Mouse (Mus musculus) NIH3T3 (cell line): ENCODE measurements around the gene Fcgr2b.
"Not testable (repeated sequence)": the region's sequence is repeated elsewhere in the genome, so short reads cannot be mapped to it uniquely, and the experiment has no call there.

Experiments
- DNase-seq: peaks from one replicate; pipeline ENCODE4 v3.0.0-alpha.2; 2012; ENCODE audit warnings: low read depth

Gene Fcgr2b

GRCm38 (mm10) chr1:170976447-170976846 lies at the start of gene Fcgr2b:
TSS of gene Fcgr2b (minus strand) at chr1:170976547.
- no peak for DNase-seq

DNA sequence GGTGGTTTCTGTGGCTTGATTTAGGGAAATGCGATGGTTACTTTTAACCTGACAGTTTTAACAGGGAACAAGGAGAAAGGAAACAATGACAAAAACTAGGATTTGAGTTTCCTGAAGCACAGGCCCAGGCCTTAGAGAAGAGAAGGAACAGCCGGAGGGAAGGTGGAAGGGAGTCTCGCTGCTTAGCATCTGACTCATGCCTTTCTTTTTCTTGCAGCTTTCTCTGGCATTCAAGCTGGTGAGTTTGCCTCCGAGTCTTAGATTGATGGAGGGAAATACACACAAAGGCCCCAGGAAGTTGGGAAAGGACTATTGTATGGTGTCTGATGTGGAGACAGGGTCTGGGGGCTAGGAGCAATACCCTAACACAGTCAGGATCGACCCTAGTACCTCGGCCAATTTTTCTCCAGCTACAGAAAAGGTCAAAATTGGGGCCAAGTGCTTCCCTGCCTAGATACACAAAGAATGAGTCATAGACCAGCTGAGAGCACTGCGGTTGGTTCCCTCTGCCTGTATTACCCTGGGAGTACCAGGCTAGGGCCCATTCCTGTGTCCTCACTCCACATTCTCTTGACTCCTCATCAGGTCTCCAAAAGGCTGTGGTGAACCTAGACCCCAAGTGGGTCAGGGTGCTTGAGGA lies 43.1 kb upstream of the Fcgr2b start:
- peak; percentile 82 for DNase-seq

DNA sequence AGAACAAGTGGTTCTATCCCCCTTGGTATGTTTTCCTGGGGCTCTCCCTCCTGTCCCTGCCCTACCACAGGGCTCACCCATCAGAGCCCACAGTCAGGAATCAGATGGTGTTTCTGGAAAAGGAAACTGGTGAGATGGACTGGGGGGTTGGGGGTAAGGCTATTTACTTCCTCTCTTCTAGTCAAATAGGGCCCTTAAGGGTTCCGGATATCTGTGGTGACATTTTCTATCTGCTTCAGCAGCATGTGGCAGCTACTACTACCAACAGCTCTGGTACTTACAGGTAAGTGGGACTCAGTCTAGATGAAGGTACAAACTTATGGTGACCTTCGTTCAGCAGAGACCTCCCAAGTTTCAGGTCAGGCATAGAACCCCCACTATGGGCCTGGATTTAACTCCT lies 42.4 kb upstream of the Fcgr2b start, which contains the start of gene Fcgr4:
TSS of gene Fcgr4 (plus strand) at position 184 of the 400 bp plus-strand sequence.
- no peak for DNase-seq

DNA sequence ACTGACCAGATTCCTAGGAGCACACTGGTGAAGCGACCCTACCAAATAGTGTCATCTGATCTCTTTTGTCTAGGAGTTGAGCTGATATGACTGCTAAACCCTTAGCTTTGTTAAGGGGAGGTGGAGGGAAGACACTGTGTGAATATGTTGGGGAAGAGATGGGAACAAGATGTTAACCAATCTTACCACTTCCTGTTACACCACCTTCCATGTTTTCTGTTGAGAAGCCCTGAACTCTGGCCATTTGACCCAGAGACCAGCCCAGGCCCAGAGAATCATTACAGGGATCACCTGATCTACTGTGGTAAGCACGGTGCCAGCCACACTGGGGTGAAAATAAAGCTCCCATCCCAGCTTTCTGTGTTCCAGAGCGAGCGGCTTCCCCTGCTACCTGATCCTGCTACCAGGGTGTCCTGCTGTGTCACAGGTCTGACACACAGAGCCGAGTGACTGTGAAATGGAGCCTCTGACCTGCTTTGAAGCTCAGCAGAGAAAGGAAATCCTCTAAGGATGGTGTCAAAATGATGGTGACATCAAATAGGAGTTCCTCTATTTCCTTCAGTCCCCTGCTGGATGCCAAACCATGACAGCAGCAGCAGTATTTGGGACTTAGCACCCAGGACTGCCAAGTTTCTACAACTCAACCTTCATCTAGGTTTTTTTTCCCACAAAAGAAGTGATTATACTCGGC lies 41.3 kb upstream of the Fcgr2b start:
- no peak for DNase-seq

DNA sequence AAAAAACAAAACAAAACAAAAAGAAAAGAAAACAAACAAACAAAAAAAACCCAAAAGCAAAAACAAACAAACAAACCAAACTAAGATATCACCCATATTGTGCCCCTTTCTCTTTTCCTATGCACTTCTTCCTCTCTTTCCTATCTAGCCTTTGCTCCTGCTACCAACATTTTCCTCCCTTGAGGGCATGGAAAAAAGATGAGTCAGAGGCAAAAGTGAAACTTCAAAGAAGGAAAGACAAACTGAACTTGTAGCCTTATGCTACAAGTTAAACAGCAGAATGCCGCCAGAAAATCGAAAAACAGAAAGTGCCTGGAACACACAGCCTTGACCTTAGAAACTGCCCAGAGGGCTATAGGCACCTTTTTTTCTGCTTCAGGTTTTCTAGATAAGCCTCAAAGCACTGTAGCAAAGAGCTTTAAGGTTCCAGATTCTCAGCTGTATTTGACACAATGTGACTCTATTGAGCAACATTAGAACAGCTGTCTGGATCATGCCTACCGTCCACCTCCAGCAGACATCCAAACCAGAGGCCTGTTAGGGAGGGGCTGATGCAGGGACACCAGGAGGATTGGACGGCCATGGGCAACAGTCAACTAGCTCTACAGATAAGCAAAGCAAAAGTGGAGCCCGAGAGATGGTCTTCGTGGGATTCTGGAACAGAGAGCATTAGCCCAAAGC lies 40.5 kb upstream of the Fcgr2b start:
- DNase-seq, result peak; percentile 60

- no peak for DNase-seq
Measured at GRCm38 (mm10) chr1:171011733-171012132, 35.4 kb upstream of the Fcgr2b start.

DNA sequence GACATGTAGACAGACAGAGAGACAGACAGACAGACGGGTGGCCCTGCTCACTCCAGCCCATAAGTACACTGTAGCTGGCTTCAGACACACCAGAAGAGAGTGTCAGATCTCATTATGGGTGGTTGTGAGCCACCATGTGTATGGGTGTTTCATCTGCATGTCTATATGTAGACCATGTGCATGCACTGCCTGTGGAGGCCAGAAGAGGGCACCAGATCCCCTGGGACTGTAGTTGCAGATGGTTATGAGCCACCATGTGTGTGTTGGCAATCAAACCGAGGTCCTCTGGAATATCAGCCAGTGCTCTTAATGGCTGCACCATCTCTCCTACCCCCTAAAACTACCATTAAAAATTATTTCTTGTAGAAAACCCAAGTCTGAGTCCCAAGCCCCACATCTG lies 30.6 kb upstream of the Fcgr2b start:
- peak; percentile 51 for DNase-seq

DNA sequence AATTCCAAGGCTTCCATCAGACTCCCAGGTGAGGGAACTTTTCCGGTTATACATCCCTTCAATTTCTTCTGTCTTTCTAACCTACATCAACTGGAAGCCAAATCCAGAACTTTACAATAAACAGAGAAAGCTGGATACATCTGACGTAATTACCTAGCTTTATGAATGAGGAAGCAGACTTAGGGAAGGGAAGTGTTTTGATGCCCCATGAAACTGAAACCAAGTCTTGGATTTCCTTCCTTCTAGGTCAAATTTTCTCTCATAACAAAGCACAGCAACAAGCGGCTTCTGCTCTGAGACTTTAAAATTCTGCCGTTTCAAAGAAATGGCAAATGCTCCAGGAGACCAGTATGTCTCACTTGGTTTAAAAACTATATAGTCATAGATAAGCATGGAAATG lies 30.0 kb upstream of the Fcgr2b start:
- DNase-seq, result no peak

DNA sequence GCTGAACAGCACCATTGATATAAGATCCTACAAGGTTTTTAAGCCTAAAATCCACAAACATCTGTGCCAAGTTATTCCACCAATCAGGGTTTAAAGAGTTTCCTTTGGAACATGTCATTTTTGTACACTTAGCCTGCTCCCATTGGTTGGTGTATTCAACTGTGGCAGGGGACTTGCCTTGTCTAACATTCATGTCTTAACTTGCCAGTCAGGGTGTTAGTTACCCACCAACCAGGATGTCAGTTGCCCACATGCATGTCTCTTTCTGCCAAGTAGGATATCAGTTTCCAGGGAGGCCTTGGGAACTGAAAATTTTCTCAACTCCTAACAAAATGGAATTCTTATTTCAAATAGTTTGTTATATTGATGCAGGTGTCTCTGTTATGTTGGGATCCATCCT lies 29.2 kb upstream of the Fcgr2b start:
- no peak for DNase-seq

GRCm38 (mm10) chr1:171005081-171005480 lies 28.7 kb upstream of the Fcgr2b start:
- DNase-seq, result no peak

DNA sequence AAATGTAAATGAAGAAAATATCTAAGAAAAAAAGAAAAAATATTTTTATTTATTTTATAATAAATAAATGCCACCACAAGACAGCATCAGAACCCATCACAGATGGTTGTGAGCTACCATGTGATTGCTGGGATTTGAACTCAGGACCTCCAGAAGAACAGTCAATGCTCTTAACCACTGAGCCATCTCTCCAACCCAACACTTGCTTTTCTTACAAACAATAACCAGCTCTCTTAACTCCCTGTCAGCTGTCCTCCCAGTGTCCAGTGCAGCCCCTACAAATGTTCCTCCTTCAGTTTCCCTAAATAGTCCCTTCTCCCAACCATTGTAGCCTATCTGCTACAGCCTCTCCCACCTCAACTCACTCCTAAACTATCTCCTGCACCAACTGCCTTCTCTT lies 23.5 kb upstream of the Fcgr2b start:
- no peak for DNase-seq

DNA sequence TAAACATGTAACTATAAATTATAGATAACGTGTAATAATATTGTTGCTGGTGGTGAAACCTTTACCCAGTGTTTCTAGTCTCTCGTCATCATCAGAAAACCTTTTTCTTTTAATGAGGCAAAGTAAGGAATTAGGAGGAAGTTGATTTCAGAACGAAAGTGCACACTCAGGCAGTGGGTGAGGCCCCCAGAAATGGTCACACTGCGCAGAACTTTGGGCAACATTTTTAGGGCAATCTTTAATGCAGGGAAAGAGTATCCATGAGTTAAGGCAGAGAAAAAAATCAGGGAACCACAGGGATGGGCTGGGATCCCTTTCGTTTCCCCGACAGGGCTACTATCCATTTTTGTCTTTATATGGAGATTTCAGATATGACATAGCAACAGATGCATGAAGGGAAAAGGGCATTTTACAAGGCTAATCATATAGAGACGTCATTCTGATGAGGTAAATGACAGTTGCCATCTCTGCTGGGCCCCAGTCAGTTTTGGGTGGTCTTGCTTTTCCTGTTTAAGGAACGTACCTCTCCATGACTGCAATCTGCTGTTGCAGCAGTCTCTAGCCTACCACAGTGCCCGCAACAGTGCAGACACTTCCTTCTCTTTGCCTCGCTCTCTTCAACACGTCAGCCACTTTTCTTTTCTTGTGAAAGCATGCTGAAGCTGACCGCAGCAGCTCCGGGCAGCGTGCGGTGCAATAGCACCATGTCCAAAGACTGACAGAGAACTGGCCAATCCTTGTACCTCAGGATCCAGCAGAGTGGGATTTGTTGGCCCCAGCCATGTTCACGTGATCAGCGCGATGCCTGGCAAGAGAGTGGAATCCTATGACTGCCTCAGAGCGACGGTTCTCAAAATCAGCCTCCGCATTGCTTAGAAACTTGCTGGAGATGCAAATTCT lies 21.7 kb upstream of the Fcgr2b start:
- peak; percentile 88 for DNase-seq

DNA sequence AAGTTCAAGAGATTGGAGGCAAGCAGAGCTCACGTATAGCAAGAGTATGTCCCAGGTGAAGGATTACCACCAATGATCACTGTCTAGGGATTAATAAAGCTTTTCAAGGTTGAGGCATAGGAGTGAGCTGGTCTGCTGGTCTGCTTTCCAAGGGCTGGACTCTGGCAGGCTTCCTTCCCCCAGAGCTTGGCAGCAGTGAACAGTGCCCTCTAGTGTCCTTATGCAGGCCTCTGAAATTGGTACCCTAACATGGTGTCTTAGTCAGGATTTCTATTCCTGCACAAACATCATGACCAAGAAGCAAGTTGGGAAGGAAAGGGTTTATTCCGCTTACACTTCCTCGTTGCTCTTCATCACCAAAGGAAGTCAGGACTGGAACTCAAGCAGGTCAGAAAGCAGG lies 20.4 kb upstream of the Fcgr2b start:
- peak; percentile 93 for DNase-seq

DNA sequence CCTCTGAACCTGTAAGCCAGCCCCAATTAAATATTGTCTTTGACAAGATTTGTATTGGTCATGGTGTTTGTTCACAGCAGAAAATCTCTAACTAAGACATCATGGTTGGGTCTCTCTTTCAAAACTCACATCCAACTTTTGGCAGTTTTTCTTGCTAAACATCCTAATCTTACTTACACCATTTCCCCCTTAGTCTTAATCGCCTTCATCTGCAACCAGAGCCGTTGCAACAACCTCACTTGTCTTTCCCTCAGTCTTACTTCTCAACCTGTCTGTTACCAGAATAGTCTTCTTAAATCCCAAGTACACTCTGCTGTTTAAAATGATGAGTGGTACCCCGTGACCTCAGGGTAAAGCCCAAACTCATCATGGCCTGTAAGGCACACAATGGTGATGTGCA lies 19.7 kb upstream of the Fcgr2b start:
- no peak for DNase-seq

DNA sequence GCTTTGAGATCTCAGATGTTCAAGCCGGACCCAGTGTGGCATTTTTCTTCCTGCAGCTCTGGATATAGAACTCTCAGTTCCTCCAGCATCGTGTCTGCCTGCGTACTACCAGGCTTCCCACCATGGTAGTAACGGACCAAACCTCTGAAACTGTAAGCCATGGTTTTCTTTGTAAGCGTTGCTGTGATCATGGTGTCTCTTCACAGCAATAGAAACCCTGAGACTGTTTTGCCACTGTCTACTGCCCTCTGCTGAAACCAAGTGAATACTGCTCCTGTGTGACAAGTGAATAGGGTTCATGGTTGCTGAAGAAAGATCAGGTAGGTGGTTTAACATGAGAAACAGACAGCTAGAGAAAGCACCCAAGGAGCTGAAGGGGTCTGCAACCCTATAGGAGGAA lies 16.2 kb upstream of the Fcgr2b start:
- peak; percentile 81 for DNase-seq

GRCm38 (mm10) chr1:170989656-170990055 lies 13.3 kb upstream of the Fcgr2b start:
- peak; percentile 43 for DNase-seq

DNA sequence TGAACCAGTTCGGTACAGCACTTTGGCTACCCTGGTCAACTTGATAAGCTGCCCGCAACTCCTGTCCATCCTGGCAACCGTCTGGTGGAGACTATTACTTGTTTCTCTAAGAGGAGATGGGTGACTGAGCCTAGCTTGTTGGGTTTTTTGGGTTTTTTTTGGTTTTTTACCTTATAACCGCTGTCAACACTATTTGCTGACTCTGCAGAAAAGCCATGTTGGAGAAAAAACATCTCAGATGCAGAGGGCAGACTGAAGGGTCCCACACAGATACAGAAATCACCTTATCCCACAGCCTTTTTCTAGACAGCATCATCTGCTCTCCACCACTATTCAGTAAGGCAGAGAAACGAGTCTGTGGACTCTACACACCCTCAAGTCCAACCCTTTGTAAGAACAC lies 9.5 kb upstream of the Fcgr2b start:
- DNase-seq, result no peak

DNA sequence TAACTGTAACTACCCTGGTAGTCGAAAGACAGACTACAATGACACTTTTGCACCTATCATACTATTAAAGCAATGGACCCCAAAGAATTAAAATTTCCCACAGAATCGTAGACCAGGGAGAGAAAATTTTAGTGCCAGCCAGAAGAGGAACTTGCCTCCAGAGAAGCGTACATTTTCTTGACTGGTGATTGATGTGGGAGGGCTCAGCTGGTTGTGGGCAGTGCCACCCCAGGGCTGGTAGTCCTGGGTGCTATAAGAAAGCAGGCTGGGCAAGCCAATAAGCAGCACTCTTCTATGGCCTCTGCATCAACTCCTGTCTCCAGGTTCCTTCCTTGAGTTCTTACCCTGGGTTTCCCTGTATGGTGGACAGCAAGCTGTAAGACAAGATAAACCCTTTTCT lies 8.7 kb upstream of the Fcgr2b start:
- no peak for DNase-seq

- DNase-seq, result no peak
Measured at GRCm38 (mm10) chr1:170983066-170983465, 6.7 kb upstream of the Fcgr2b start.

DNA sequence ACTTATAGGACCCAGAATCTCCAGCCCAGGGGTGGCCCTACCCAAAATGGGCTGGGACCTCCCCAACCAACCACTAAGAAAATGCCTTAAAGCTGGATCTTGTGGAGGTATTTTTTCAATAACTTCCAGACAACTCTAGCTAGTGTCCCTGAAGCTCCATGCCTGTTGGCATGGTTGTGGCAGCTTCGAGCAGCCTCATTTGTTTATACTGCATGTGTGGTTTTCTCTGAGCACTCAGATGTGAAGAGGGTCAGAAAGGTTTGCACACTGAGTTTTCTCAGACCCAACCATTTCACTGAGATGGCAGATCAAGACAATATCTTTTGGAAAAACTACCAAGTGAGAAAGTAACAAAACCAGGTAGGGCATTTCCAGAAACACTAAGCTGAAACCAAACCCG lies 6.0 kb upstream of the Fcgr2b start:
- no peak for DNase-seq

- not testable (repeated sequence) for DNase-seq
Measured at GRCm38 (mm10) chr1:170981679-170982078, 5.3 kb upstream of the Fcgr2b start.

DNA sequence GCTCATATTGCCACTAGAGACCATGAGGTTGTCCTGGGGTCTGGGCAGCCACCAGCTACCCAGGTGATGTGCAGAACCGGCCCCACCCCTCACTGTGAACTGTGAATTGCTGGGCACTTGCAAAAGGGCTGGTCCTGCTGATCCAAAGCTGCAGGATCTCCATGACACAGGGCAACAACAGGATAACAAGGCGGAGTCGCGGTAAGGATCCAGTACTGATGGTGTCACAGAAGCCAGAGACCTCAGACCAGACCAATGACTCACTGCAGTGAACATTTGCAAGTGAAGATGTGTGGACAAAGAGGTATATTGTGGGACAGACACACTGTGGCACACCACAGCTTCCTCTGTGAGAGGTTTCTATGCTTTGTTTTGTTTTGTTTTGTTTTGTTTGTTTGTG lies 2.3 kb upstream of the Fcgr2b start:
- DNase-seq, result no peak
